Mouse (Mus musculus) midbrain, embryonic 11.5 days (tissue): ENCODE data around the gene Slc29a4. TPM values are rescaled to one million over a fixed set of nuclear protein-coding genes. Genes with fewer than 3 reads are reported as not detected.
A peak's percentile ranks its signal among the peaks of the same experiment; 100 is the strongest.

Source experiments
- ATAC-seq: fragments of 200-750 bp; cut with Nextera tagmentation; 2 replicates; pipeline ENCODE4 v1.8.0; 2017; ENCODE audit warnings: moderate TSS enrichment, moderate library complexity; ENCODE audit not compliant: low FRiP score
- DNase-seq: peaks from one replicate; pipeline ENCODE4 v3.0.0; 2015; ENCODE audit warnings: low spot score; ENCODE audit errors: missing footprints
- H3K27ac ChIP-seq: fragments of 300-500 bp; sonication (generic); 2 replicates; pipeline ENCODE4 v1.5.1; 2014; ENCODE audit warnings: low read depth, low read length
- H3K27me3 ChIP-seq: fragments of 300-500 bp; sonication (generic); 2 replicates; pipeline ENCODE4 v1.6.1; 2014; ENCODE audit warnings: mild to moderate bottlenecking, low read length, moderate library complexity, mixed read lengths; ENCODE audit not compliant: control insufficient read depth, insufficient read depth
- H3K36me3 ChIP-seq: fragments of 300-500 bp; sonication (generic); 2 replicates; pipeline ENCODE4 v1.6.1; 2014; ENCODE audit warnings: mild to moderate bottlenecking, low read length, moderate library complexity, mixed read lengths; ENCODE audit not compliant: control insufficient read depth, insufficient read depth
- H3K4me1 ChIP-seq: fragments of 300-500 bp; sonication (generic); 2 replicates; pipeline ENCODE4 v1.6.1; 2014; ENCODE audit warnings: low read length; ENCODE audit not compliant: control insufficient read depth, insufficient read depth
- H3K4me2 ChIP-seq: fragments of 300-500 bp; sonication (generic); 2 replicates; pipeline ENCODE4 v1.6.1; 2014; ENCODE audit warnings: mild to moderate bottlenecking, moderate library complexity
- H3K4me3 ChIP-seq: fragments of 300-500 bp; sonication (generic); 2 replicates; pipeline ENCODE4 v1.5.1; 2014; ENCODE audit warnings: low read depth, low read length
- H3K9ac ChIP-seq: fragments of 300-500 bp; sonication (generic); 2 replicates; pipeline ENCODE4 v1.6.1; 2014; ENCODE audit warnings: low read length
- H3K9me3 ChIP-seq: fragments of 300-500 bp; sonication (generic); 2 replicates; pipeline ENCODE4 v1.6.1; 2016; ENCODE audit warnings: low read length; ENCODE audit not compliant: control insufficient read depth
- WGBS: fragments of 180-500 bp; shearing (Covaris S2); extraction: QIAGEN DNeasy Blood & Tissue Kit; methylation state at CpG from one replicate; pipeline ENCODE4 v1.1.7; 2014; 5-methylcytosine and 5-hydroxymethylcytosine counted together
- polyA plus RNA-seq: library from polyadenylated mRNA; unstranded; fragments of >200 nt; fragmentation: Nextera tagmentation; extraction: Ambion mirVana; gene quantifications from 2 replicates; pipeline ENCODE4 v1.2.1, GENCODE M21; 2014

The Slc29a4 gene
- polyA plus RNA-seq, 1 experiment from 2014 or later, result 23.2 TPM

DNA sequence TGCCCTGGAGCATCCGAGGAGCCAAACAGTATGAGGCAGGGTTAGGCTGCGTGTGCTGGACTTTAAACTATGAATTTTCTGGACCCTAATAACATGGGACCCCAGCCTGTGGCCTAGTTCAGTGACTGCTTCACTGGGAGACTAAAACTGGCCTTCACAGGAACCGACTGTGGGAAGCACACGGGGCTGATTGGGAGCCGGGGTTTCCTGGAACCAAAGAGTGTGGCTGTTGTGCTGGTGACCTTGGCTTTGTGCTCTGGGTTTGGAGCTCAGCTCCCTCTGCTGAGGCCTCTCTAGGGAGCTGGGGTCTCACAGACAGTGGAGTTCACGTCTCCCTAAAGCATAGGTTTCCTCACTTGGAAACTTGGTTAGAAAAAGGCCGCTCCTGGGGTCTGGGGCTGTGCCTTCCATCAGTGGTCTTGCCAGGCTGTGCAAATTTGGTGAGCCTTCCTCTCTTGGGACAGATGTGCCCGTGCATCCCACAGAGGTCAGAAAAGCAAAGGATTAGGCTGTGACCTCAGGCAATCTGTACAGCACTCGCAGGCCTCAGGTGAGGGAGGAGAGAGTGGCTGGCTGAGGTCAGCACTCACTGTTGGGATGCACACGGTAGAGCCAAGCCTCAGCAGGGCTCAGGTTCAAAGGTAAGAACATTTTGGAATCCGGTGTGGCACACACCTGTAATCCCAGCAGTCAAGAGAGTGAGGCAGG lies 23.6 kb upstream of the Slc29a4 start:
- no peak overlapping the region for H3K4me3 ChIP-seq
- ATAC-seq (no peak), DNase-seq (no peak)
- peaks cover 2% of the 10 kb centered on the region; the same call in 1 of the 2 replicates for H3K4me1 ChIP-seq
- 87% methylated on average over 11 of the region's 11 CpGs for WGBS
- H3K36me3 ChIP-seq, result peaks cover 18% of the 10 kb centered on the region; the same call in 1 of the 2 replicates
- no peaks in the 10 kb centered on the region for H3K9me3 ChIP-seq
- no peak overlapping the region for H3K4me2 ChIP-seq
- H3K27ac ChIP-seq, result no peak overlapping the region
- no peaks in the 10 kb centered on the region for H3K27me3 ChIP-seq
- no peak overlapping the region for H3K9ac ChIP-seq

DNA sequence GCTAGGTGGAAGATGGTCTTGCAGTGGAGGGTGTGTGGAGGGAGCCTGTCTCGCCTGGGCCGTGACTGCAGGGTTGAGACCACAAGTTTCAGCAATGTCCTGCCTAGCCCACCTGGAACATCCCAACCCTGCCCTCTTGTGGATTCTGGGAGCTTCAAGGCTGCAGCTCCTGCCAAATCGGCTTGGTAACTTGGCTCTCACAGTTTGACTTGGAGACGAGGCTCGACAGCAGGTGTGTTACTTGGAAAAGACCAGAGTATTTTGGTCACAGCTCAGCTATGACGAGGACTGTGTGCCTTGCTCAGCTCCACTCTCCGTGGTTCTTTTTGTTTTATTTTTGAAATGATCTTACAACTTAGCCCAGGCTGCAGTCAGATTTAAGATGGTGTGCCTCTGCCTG lies 22.6 kb upstream of the Slc29a4 start:
- Histone ChIP-seq H3K27ac (no peak overlapping the region), H3K4me2 (no peak overlapping the region), H3K27me3 (no peaks in the 10 kb centered on the region), H3K36me3 (peaks cover 17% of the 10 kb centered on the region; the same call in 1 of the 2 replicates), H3K9me3 (no peaks in the 10 kb centered on the region), H3K4me1 (peaks cover 2% of the 10 kb centered on the region; the same call in 1 of the 2 replicates), H3K4me3 (no peak overlapping the region), H3K9ac (no peak overlapping the region)
- ATAC-seq (no peak), DNase-seq (no peak)
- whole genome bisulfite sequencing, result 83% methylated on average over 7 of the region's 7 CpGs

DNA sequence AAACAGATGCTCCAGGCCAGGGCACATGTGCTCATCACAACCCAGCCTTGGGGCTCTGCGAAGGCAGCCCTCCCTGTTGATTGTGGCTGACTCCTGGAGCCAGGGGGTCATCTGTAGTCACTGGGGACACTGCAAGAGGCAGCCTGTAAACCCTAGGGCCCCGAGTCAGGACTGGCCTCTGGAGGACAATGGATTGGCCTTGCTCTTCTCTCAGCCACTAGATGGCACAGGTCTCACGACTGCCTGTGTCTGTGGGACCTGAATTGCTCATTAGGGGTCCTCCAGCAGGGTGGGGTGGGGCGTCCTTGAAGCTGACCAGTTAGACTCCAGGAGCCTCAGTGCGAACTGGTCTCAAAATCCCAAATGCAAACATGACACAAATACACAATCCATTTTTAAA lies 19.2 kb upstream of the Slc29a4 start:
- peak; percentile 74 for ATAC-seq
- WGBS, result 22% methylated on average over 5 of the region's 5 CpGs
- no peak overlapping the region for H3K27ac ChIP-seq
- H3K4me2 ChIP-seq, result no peak overlapping the region
- no peaks in the 10 kb centered on the region for H3K27me3 ChIP-seq
- peak; percentile 89 for DNase-seq
- no peaks in the 10 kb centered on the region for H3K9me3 ChIP-seq
- peaks cover 2% of the 10 kb centered on the region; the same call in 1 of the 2 replicates for H3K4me1 ChIP-seq
- H3K9ac ChIP-seq, result peak overlapping the region; percentile 36; the same call in 1 of the 2 replicates
- no peak overlapping the region for H3K4me3 ChIP-seq
- peaks cover 2% of the 10 kb centered on the region; the same call in 1 of the 2 replicates for H3K36me3 ChIP-seq

DNA sequence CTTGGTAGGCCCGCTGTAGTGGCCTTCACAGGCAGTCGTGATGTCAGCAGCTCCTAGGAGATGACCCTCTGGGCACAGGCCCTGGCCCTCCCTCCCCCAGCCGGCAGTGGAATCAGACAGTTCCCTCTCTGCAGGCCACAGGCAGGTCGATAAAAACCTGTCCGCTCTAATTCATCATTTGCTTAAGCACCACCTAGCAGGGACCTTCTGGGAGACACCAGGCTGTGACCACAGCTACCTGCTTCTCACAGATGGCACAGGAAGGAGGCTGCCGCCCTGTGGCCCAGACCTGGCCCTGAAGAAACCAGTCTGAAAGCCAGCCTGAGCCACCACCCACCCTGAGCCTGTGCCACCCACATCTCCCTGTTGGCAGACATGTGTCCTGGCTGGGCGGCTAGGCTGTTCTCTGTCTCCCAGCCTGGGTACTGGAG lies 14.2 kb upstream of the Slc29a4 start:
- WGBS, result 66% methylated on average over 7 of the region's 7 CpGs
- no peak overlapping the region for H3K27ac ChIP-seq
- H3K4me2 ChIP-seq, result no peak overlapping the region

DNA sequence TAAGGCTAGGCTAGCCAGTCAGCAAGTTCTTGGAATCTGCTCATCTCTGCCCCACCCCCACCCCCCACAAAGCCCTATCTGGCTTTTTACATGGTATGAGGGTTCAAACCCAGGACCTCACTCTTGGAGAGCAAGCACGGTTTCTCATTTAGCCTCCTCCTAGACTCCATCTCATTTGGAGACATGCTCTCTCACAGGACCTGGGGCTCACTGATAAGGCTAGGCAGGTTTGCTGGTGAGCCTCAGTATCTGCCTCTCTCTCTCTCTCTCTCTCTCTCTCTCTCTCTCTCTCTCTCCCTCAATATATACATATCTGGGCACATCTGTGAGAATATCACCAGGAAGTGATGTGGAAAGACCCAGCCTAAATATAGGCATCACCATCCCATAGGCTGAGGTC lies 13.2 kb upstream of the Slc29a4 start:
- 100% methylated on average over 1 of the region's 1 CpGs for WGBS
- Histone ChIP-seq H3K36me3 (no peaks in the 10 kb centered on the region), H3K4me1 (no peaks in the 10 kb centered on the region), H3K4me3 (no peak overlapping the region), H3K27ac (no peak overlapping the region), H3K9ac (no peak overlapping the region), H3K4me2 (no peak overlapping the region), H3K27me3 (no peaks in the 10 kb centered on the region), H3K9me3 (no peaks in the 10 kb centered on the region)
- ATAC-seq, result no peak
- no peak for DNase-seq

More for the DNA sequence above, 14.2 kb upstream of the Slc29a4 start:
- no peak for ATAC-seq
- Histone ChIP-seq H3K9me3 (no peaks in the 10 kb centered on the region), H3K9ac (no peak overlapping the region), H3K4me3 (no peak overlapping the region), H3K27me3 (no peaks in the 10 kb centered on the region), H3K4me1 (no peaks in the 10 kb centered on the region), H3K36me3 (no peaks in the 10 kb centered on the region)
- DNase-seq, result no peak

DNA sequence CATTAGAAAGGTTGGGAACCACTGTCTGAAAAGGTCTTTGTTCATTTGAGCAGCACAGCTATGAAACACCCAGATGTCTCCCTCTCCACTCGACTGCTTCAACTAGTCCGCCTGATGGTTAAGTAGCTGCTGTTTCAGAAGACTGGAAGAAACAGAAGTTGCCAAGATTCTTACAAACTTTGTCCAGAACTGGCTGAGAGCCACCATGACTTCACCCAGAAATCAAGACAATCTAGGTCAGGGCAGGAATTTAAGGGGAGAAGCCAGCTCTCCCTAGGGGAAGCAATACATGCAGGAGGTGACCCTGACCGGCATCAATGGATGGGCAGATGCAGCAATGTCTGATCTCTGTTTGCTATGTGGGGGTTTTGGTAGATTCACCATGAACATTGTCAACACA lies 10.4 kb upstream of the Slc29a4 start:
- WGBS, result 87% methylated on average over 3 of the region's 3 CpGs
- no peaks in the 10 kb centered on the region for H3K36me3 ChIP-seq
- no peak for ATAC-seq

DNA sequence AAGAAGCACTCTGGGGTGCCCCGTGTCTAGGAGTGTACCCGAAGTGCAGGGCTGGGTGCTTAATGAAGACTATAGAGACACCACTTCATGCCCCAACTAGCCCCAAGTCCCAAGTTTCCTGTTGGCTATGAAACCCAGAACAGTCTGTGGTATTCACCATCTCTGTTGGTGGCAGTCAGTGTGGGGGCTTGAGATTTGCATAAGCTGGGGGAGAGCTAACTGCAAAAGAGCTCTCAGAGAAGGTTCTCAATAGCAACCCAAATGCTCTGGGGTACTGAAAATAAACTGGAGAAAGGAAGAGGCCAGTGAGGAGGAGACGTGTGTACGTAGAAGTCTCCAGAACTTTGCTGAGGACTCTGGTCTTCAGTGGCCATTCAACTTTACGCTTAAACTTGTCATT lies 9.8 kb upstream of the Slc29a4 start:
- no peak for ATAC-seq
- Histone ChIP-seq H3K36me3 (no peaks in the 10 kb centered on the region), H3K4me2 (no peak overlapping the region), H3K4me3 (no peak overlapping the region), H3K9me3 (no peaks in the 10 kb centered on the region), H3K27me3 (no peaks in the 10 kb centered on the region), H3K9ac (no peak overlapping the region), H3K4me1 (no peaks in the 10 kb centered on the region), H3K27ac (no peak overlapping the region)
- WGBS, result 93% methylated on average over 5 of the region's 5 CpGs
- DNase-seq, result no peak

More for the DNA sequence above, 10.4 kb upstream of the Slc29a4 start:
- no peak overlapping the region for H3K27ac ChIP-seq
- no peaks in the 10 kb centered on the region for H3K27me3 ChIP-seq
- DNase-seq, result no peak
- no peak overlapping the region for H3K4me3 ChIP-seq
- H3K4me2 ChIP-seq, result no peak overlapping the region
- H3K9ac ChIP-seq, result no peak overlapping the region
- H3K9me3 ChIP-seq, result no peaks in the 10 kb centered on the region
- H3K4me1 ChIP-seq, result no peaks in the 10 kb centered on the region

DNA sequence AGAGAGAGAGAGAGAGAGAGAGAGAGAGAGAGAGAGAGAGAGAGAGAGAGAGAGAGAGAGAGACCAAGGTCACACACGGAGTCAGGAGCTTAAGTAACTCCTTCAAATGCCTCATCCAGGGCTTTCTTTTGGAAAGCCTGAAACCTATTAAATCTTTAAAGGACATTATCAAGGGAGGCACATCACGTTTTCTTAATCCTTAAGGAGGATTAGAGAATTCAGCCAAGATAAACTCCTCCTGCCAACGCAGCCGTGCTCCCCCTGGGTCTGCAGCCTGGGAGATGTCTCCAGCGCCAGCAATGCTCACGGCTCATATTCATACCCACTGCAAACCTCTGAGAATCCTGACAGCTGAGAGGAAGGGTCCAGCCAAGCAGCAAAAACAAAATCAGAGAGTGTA lies 3.4 kb upstream of the Slc29a4 start:
- 19% methylated on average over 6 of the region's 6 CpGs for WGBS

DNA sequence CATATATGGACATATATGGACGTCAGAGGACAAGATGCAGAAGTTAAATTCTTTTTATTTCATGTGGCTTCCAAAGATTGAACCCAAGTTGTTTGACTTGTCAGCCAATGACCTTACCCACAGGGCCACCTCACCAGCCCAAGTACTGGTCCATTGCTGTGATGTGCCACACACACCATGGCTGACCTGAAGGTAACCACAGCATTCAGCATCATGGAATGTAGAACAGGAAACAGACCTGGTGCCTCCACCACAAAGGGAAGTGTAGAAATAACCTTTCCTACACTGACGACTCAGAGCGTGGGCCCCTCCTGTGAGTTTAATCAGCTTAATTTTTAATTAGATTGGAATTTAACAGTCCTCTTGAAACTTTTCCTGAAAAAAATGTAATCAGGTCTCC lies 2.0 kb upstream of the Slc29a4 start:
- Histone ChIP-seq H3K9ac (no peak overlapping the region), H3K27me3 (no peaks in the 10 kb centered on the region), H3K36me3 (no peaks in the 10 kb centered on the region), H3K27ac (no peak overlapping the region), H3K4me1 (no peaks in the 10 kb centered on the region; the same call in 1 of the 2 replicates), H3K4me3 (no peak overlapping the region), H3K9me3 (no peaks in the 10 kb centered on the region), H3K4me2 (no peak overlapping the region)
- DNase-seq (no peak), ATAC-seq (no peak)
- 84% methylated on average over 3 of the region's 3 CpGs for WGBS

More for the DNA sequence above, 3.4 kb upstream of the Slc29a4 start:
- H3K36me3 ChIP-seq, result no peaks in the 10 kb centered on the region
- H3K9me3 ChIP-seq, result no peaks in the 10 kb centered on the region
- no peak overlapping the region for H3K27ac ChIP-seq
- ATAC-seq (no peak), DNase-seq (no peak)
- no peak overlapping the region for H3K4me2 ChIP-seq
- H3K27me3 ChIP-seq, result no peaks in the 10 kb centered on the region
- no peak overlapping the region for H3K4me3 ChIP-seq
- no peaks in the 10 kb centered on the region for H3K4me1 ChIP-seq
- H3K9ac ChIP-seq, result no peak overlapping the region
